Mouse (Mus musculus): ENCODE results near the gene Rack1. TPM values are rescaled to one million over a fixed set of nuclear protein-coding genes. Genes with fewer than 3 reads are reported as not detected.
"Not testable (repeated sequence)": the region's sequence is repeated elsewhere in the genome, so short reads cannot be mapped to it uniquely, and the experiment has no call there.

Gene Rack1
- polyA plus RNA-seq (2012; rRNA removed), result 1,286 and 1,489 TPM in 2 replicates

DNA sequence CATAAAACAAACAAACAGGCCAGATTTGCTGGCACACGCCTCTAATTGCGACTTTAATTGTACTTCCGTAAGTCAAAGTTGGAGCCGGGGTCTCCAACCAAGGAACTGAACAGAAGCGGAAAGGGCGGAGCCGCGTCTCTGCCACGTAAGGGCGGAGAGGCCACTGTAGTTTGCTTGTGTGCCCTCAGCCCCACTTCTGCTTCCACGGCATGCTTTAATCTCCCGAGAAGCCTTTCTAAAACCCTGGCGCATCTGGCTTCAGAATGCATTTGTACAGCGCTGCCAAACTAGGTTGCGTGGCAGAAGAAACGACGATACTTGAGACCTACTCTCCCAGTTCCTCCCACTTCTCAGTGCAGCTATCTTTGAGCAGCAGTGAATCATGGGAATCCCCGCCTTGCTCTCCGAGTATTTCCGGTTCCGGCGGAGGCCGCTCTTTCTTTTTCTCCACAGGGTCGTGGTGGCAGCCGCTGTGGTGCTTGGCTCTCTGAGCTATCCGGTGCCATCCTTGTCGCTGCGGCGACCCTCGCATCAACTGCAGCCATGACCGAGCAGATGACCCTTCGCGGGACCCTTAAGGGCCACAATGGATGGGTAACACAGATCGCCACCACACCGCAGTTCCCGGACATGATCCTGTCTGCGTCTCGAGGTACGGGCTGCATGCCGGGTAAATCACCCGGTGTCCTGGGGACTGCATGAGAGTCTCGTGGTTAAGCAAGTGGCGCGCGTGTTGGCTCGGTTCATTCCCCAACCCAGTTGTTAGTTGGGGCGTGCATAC is at the start of gene Rack1:
TSS of gene Rack1 (plus strand) at position 412 of the 781 bp plus-strand sequence.
- under 1% methylated on average over 47 of the region's 47 CpGs for WGBS
- Histone ChIP-seq H3K4me1 (ENCODE audit: control insufficient read depth, insufficient read depth, low read length) (peaks cover 12% of the 10 kb centered on the region), H3K4me3 (replicated peaks; ENCODE audit: extremely low read depth, low read depth, low read length) (peak within 1 kb of the TSS; percentile 90)
- TF ChIP-seq CTCF (IDR thresholded peaks at IDR 0.05; ENCODE audit: insufficient read depth, low read length), result no peak
- TF ChIP-seq POLR2A (IDR thresholded peaks at IDR 0.05; ENCODE audit: borderline replicate concordance, extremely low read depth, low read depth, low read length), result peak; percentile 74; the same call in 1 of the 2 replicates
- DNase-seq, result peak; percentile 90

GRCm38 (mm10) chr11:48750428-48750827 is 49.7 kb upstream of the Rack1 start:
- Histone ChIP-seq H3K4me3 (replicated peaks; ENCODE audit: extremely low read depth, low read depth, low read length) (no peak overlapping the region), H3K4me1 (ENCODE audit: control insufficient read depth, insufficient read depth, low read length) (no peaks in the 10 kb centered on the region)
- WGBS, result 92% methylated on average over 6 of the region's 6 CpGs
- DNase-seq, result no peak
- TF ChIP-seq CTCF (IDR thresholded peaks at IDR 0.05; ENCODE audit: insufficient read depth, low read length) (no peak), POLR2A (IDR thresholded peaks at IDR 0.05; ENCODE audit: borderline replicate concordance, extremely low read depth, low read depth, low read length) (no peak)

DNA sequence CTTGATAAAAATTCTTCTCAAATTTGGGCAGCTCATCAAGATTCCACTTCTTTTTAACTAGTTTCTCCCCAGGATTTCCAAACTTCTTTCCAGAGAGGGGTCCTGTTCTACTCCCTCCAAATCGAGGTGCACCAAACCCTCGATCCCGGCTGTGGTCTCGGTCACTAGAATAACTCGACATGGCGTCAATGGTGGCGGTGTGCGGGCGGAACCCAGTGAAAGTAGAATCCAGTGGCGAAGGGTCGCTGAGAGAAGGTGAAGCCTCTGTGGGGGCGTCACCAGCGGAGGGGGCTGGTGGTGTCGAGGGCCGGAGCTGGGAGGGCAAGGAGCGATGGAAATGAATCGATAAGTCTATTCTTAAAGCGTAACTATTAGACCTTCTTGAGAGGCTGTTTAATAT is 46.6 kb upstream of the Rack1 start:
- DNase-seq; H3K4me3 ChIP-seq (replicated peaks; ENCODE audit: extremely low read depth, low read depth, low read length); H3K4me1 ChIP-seq (ENCODE audit: control insufficient read depth, insufficient read depth, low read length): not testable (repeated sequence)
- WGBS, result 93% methylated on average over 18 of the region's 18 CpGs

- Histone ChIP-seq H3K4me1 (ENCODE audit: control insufficient read depth, insufficient read depth, low read length) (no peaks in the 10 kb centered on the region), H3K4me3 (replicated peaks; ENCODE audit: extremely low read depth, low read depth, low read length) (no peak overlapping the region)
- no peak for DNase-seq
- 83% methylated on average over 8 of the region's 8 CpGs for WGBS
- no peak for TF ChIP-seq CTCF (IDR thresholded peaks at IDR 0.05; ENCODE audit: insufficient read depth, low read length)
- no peak for TF ChIP-seq POLR2A (IDR thresholded peaks at IDR 0.05; ENCODE audit: borderline replicate concordance, extremely low read depth, low read depth, low read length)
These were observed 41.1 kb upstream of the Rack1 start for GRCm38 (mm10) chr11:48759021-48759420.

GRCm38 (mm10) chr11:48764119-48764518 is 36.0 kb upstream of the Rack1 start:
- no peak overlapping the region for H3K4me3 ChIP-seq (replicated peaks; ENCODE audit: extremely low read depth, low read depth, low read length)
- no peak for DNase-seq
- 93% methylated on average over 9 of the region's 9 CpGs for WGBS
- no peaks in the 10 kb centered on the region for H3K4me1 ChIP-seq (ENCODE audit: control insufficient read depth, insufficient read depth, low read length)
- TF ChIP-seq POLR2A (IDR thresholded peaks at IDR 0.05; ENCODE audit: borderline replicate concordance, extremely low read depth, low read depth, low read length) (no peak), CTCF (IDR thresholded peaks at IDR 0.05; ENCODE audit: insufficient read depth, low read length) (no peak)

DNA sequence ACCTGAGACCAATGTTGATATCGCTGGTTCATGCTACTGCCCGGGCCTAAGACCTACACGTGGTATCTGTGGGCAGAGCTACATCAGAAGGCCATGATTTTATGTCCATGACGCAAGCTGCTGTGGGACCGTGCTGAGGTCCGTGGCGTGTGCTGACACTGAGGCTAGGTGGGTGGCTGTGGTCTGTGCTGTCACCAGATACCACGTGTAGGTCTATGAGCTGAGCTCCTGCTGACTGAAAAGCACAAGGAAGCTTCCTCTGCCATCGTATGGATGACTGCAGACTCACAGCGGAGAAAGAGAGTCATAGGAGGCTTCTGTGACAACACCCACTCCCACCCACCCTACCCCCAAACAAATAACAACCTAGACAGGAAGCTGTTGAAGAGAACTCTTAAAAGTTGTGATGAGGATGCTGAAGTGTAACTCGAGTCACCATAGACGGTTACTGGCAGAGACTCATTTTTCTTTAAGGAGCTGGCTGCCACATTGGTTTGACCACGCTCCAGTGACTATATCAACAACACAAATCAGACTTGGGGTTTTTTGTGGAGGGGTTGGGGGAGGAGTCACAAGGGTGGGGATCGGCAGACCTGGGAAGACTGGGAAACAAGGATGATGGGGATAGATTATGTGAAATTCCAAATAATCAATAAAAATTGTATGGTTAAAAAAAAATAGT is 32.8 kb upstream of the Rack1 start:
- no peak for TF ChIP-seq POLR2A (IDR thresholded peaks at IDR 0.05; ENCODE audit: borderline replicate concordance, extremely low read depth, low read depth, low read length)
- no peak for TF ChIP-seq CTCF (IDR thresholded peaks at IDR 0.05; ENCODE audit: insufficient read depth, low read length)

DNA sequence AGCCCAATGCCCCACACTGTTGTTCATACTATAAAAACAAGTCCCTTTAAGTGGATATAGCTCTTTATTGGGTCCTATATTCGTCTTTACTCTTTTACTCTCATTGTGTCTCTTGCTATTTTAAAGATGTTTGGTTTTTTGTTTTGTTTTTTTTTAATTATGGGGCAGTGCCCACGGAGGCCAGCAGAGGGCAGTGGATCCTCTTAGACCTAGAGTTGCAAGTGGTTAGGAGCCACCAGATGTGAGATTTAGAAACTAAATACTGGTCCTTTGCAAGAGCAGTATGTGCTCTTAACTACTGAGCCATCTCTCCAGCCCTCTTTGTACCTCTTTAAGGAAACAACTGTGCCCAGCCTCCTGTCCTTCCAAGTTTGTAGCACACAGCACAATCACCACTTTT is 28.4 kb upstream of the Rack1 start:
- WGBS, result 1% methylated on average over 2 of the region's 2 CpGs
- no peak for TF ChIP-seq POLR2A (IDR thresholded peaks at IDR 0.05; ENCODE audit: borderline replicate concordance, extremely low read depth, low read depth, low read length)
- peak; percentile 81 for TF ChIP-seq CTCF (IDR thresholded peaks at IDR 0.05; ENCODE audit: insufficient read depth, low read length)
- no peak for DNase-seq
- H3K4me1 ChIP-seq (ENCODE audit: control insufficient read depth, insufficient read depth, low read length), result no peaks in the 10 kb centered on the region
- H3K4me3 ChIP-seq (replicated peaks; ENCODE audit: extremely low read depth, low read depth, low read length), result no peak overlapping the region

More for the DNA sequence above, 32.8 kb upstream of the Rack1 start:
- Histone ChIP-seq H3K4me3 (replicated peaks; ENCODE audit: extremely low read depth, low read depth, low read length) (no peak overlapping the region), H3K4me1 (ENCODE audit: control insufficient read depth, insufficient read depth, low read length) (no peaks in the 10 kb centered on the region)
- DNase-seq, result no peak
- 77% methylated on average over 14 of the region's 14 CpGs for WGBS

DNA sequence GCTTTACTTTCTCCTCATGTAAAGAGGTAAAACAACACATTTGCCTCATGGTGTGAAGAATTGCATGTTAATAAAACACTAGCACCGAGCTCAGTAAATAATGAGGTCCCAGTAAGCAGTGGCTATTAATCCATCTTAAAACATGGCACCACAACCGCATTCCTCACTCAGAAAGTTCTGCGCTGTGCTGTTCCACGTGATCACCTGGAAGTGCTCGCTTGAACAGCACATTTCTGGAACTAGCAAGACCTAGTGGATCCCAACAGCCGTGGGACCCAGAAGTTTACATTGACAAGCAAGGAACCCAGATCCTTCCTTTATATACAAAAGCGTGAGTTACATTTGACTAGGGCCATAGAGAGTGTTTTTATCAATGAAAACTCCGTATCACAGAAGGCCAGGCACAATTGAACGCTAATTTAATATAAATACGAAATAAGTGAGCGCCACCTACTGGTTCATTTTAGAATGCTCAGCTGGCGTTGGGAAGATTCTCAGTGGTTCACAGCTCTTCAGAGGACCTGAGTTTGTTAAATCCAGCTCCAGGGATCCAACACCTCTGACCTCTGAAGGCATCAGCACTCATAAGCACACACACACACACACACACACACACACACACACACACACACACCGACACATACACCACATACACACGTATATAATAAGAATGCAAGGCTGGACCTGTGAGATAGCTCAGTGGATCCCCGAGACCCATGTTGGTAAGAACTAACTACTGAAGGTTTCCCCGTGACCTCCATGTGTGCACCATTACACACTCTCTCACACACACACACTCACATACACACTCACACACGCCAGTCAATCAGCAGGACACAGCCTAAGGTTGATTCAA is 25.5 kb upstream of the Rack1 start:
- no peak overlapping the region for H3K4me3 ChIP-seq (replicated peaks; ENCODE audit: extremely low read depth, low read depth, low read length)
- no peak for TF ChIP-seq POLR2A (IDR thresholded peaks at IDR 0.05; ENCODE audit: borderline replicate concordance, extremely low read depth, low read depth, low read length)
- peak; percentile 23; the same call in 1 of the 2 replicates for TF ChIP-seq CTCF (IDR thresholded peaks at IDR 0.05; ENCODE audit: insufficient read depth, low read length)
- WGBS, result 31% methylated on average over 17 of the region's 17 CpGs
- DNase-seq, result peak; percentile 44
- H3K4me1 ChIP-seq (ENCODE audit: control insufficient read depth, insufficient read depth, low read length), result no peaks in the 10 kb centered on the region

DNA sequence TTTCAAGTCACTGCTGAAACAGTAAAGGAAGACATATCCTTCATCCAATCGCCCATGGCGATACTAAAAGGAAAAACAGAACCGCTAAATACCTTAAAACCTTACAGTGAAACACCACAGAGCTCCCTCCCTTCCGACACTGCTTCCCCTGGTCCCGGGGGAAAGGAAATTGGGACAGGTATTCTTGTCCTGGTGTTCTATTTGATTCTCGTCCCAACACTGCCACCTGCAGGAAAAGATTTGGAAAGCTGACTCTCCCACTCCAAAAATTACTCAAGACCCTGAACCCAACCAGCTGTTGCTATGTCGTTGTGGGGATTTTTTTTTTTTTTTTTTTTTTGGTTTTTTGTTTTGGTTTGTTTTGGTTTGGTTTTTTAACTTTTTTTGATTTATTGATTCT is 24.6 kb upstream of the Rack1 start:
- no peaks in the 10 kb centered on the region for H3K4me1 ChIP-seq (ENCODE audit: control insufficient read depth, insufficient read depth, low read length)
- H3K4me3 ChIP-seq (replicated peaks; ENCODE audit: extremely low read depth, low read depth, low read length), result no peak overlapping the region
- TF ChIP-seq CTCF (IDR thresholded peaks at IDR 0.05; ENCODE audit: insufficient read depth, low read length) (peak; percentile 18; the same call in 1 of the 2 replicates), POLR2A (IDR thresholded peaks at IDR 0.05; ENCODE audit: borderline replicate concordance, extremely low read depth, low read depth, low read length) (no peak)
- peak; percentile 36 for DNase-seq
- WGBS, result 2% methylated on average over 7 of the region's 7 CpGs
